Mouse (Mus musculus): ENCODE results near the gene Slc12a9. TPM values are rescaled to one million over a fixed set of nuclear protein-coding genes. Genes with fewer than 3 reads are reported as not detected.

Slc12a9 gene
- total and polyA plus RNA-seq, 3 experiments, result 3.0 to 11.1 (median 7.9) TPM

GRCm38 (mm10) chr5:137346388-137346787 is 13.0 kb upstream of the Slc12a9 start:
- dilution Hi-C loops (cut with MboI; ENCODE audit: extremely low pct_ligation_motif_present, extremely low pct_unique_long_range_greater_than_20kb, low sequenced_read_pairs) (no loop called here), in situ Hi-C loops (cut with MboI; ENCODE audit: low pct_ligation_motif_present, low pct_unique_long_range_greater_than_20kb, low sequenced_read_pairs) (no loop called here)
- Histone ChIP-seq H3K27ac (ENCODE audit: insufficient read depth, low read depth) (no peak overlapping the region), H3K36me3 (replicated peaks in 1 of 2; ENCODE audit: control insufficient read depth in 1 of 2, insufficient read depth in 1 of 2, low read length in 1 of 2) (no peaks in the 10 kb centered on the region), H3K9ac (ENCODE audit: insufficient read depth, low read depth) (no peak overlapping the region), H3K4me3 (replicated peaks in 1 of 3; ENCODE audit: low read depth in 2 of 3, low read length in 2 of 3, poor library complexity in 1 of 3) (no peak overlapping the region), H3K79me2 (replicated peaks; ENCODE audit: control insufficient read depth, extremely low read depth, insufficient read depth, poor library complexity, severe bottlenecking) (no peaks in the 10 kb centered on the region), H3K4me2 (ENCODE audit: insufficient read depth, low read depth, poor library complexity, severe bottlenecking) (no peak overlapping the region), H3K27me3 (replicated peaks) (peaks cover 29% of the 10 kb centered on the region), H3K9me3 (replicated peaks; ENCODE audit: low read length) (peaks cover 6% of the 10 kb centered on the region), H3K4me1 (ENCODE audit: control insufficient read depth in 1 of 2, insufficient read depth in 2 of 2) (peaks cover 4 to 37% of the 10 kb centered on the region in 2 experiments; a peak in 2 of 4 replicates)
- TF ChIP-seq NELFE (IDR thresholded peaks at IDR 0.05; ENCODE audit: low read depth, low read length), result no peak
- TF ChIP-seq TBP (conservative IDR thresholded peaks at IDR 0.05; ENCODE audit: low read depth, low read length), result no peak
- TF ChIP-seq BHLHE40 (IDR thresholded peaks at IDR 0.05; ENCODE audit: low read depth, low read length), result no peak
- no peak for TF ChIP-seq GABPA (IDR thresholded peaks at IDR 0.05; ENCODE audit: insufficient replicate concordance, low read depth, low read length)
- no peak for TF ChIP-seq HCFC1 (IDR thresholded peaks at IDR 0.05; ENCODE audit: low read depth, low read length)
- no peak for TF ChIP-seq ZNF384 (IDR thresholded peaks at IDR 0.05; ENCODE audit: low read depth, low read length)
- TF ChIP-seq ZMIZ1 (IDR thresholded peaks at IDR 0.05; ENCODE audit: low read depth, low read length), result no peak
- no peak for TF ChIP-seq ETS1 (conservative IDR thresholded peaks at IDR 0.05; ENCODE audit: low read depth, low read length)
- TF ChIP-seq RAD21 (IDR thresholded peaks at IDR 0.05; ENCODE audit: low read depth, low read length), result no peak
- no peak for TF ChIP-seq KAT2A (IDR thresholded peaks at IDR 0.05; ENCODE audit: insufficient replicate concordance, low read length)
- no peak for TF ChIP-seq ELF1 (IDR thresholded peaks at IDR 0.05; ENCODE audit: low read depth, low read length)
- no peak for TF ChIP-seq SIN3A (IDR thresholded peaks at IDR 0.05; ENCODE audit: low read length)
- TF ChIP-seq MAX (IDR thresholded peaks at IDR 0.05; ENCODE audit: low read length), result no peak
- TF ChIP-seq IRF4 (IDR thresholded peaks at IDR 0.05; ENCODE audit: low read depth, low read length), result no peak
- TF ChIP-seq ZKSCAN1 (IDR thresholded peaks at IDR 0.05; ENCODE audit: borderline replicate concordance, low read depth, low read length), result no peak
- TF ChIP-seq MEF2A (IDR thresholded peaks at IDR 0.05; ENCODE audit: borderline replicate concordance, low read depth, low read length), result no peak
- no peak for TF ChIP-seq ZC3H11A (IDR thresholded peaks at IDR 0.05; ENCODE audit: low read depth, low read length)
- no peak for TF ChIP-seq PAX5 (IDR thresholded peaks at IDR 0.05; ENCODE audit: low read length)
- no peak for TF ChIP-seq POLR2AphosphoS2 (IDR thresholded peaks at IDR 0.05; ENCODE audit: low read depth, low read length)
- DNase-seq (ENCODE audit: extremely low read depth), result no peak

GRCm38 (mm10) chr5:137345821-137346220 is 12.4 kb upstream of the Slc12a9 start:
- Histone ChIP-seq H3K4me1 (ENCODE audit: control insufficient read depth in 1 of 2, insufficient read depth in 2 of 2) (peaks cover 4 to 37% of the 10 kb centered on the region in 2 experiments; a peak in 2 of 4 replicates), H3K9me3 (replicated peaks; ENCODE audit: low read length) (peaks cover 6% of the 10 kb centered on the region), H3K79me2 (replicated peaks; ENCODE audit: control insufficient read depth, extremely low read depth, insufficient read depth, poor library complexity, severe bottlenecking) (no peaks in the 10 kb centered on the region), H3K27ac (ENCODE audit: insufficient read depth, low read depth) (no peak overlapping the region), H3K9ac (ENCODE audit: insufficient read depth, low read depth) (no peak overlapping the region), H3K27me3 (replicated peaks) (peaks cover 26% of the 10 kb centered on the region), H3K36me3 (replicated peaks in 1 of 2; ENCODE audit: control insufficient read depth in 1 of 2, insufficient read depth in 1 of 2, low read length in 1 of 2) (no peaks in the 10 kb centered on the region), H3K4me2 (ENCODE audit: insufficient read depth, low read depth, poor library complexity, severe bottlenecking) (peak overlapping the region; percentile 24; the same call in 1 of the 2 replicates), H3K4me3 (replicated peaks in 1 of 3; ENCODE audit: low read depth in 2 of 3, low read length in 2 of 3, poor library complexity in 1 of 3) (no peak overlapping the region)
- DNase-seq (ENCODE audit: extremely low read depth), result peak; percentile 7
- in situ Hi-C loops (cut with MboI; ENCODE audit: low pct_ligation_motif_present, low pct_unique_long_range_greater_than_20kb, low sequenced_read_pairs) (no loop called here), dilution Hi-C loops (cut with MboI; ENCODE audit: extremely low pct_ligation_motif_present, extremely low pct_unique_long_range_greater_than_20kb, low sequenced_read_pairs) (no loop called here)
- TF ChIP-seq MAX (IDR thresholded peaks at IDR 0.05; ENCODE audit: low read length), result no peak
- TF ChIP-seq UBTF (IDR thresholded peaks at IDR 0.05; ENCODE audit: low read depth, low read length), result no peak
- TF ChIP-seq ZNF384 (IDR thresholded peaks at IDR 0.05; ENCODE audit: low read depth, low read length), result no peak
- no peak for TF ChIP-seq ETS1 (conservative IDR thresholded peaks at IDR 0.05; ENCODE audit: low read depth, low read length)
- TF ChIP-seq POLR2A (IDR thresholded peaks at IDR 0.05; ENCODE audit: low read depth, low read length), result no peak
- TF ChIP-seq POLR2AphosphoS2 (IDR thresholded peaks at IDR 0.05; ENCODE audit: low read depth, low read length), result no peak
- TF ChIP-seq CHD2 (IDR thresholded peaks at IDR 0.05; ENCODE audit: low read length), result no peak
- no peak for TF ChIP-seq ZC3H11A (IDR thresholded peaks at IDR 0.05; ENCODE audit: low read depth, low read length)
- TF ChIP-seq EP300 (IDR thresholded peaks at IDR 0.05; ENCODE audit: low read length), result no peak
- no peak for TF ChIP-seq NELFE (IDR thresholded peaks at IDR 0.05; ENCODE audit: low read depth, low read length)
- no peak for TF ChIP-seq NRF1 (IDR thresholded peaks at IDR 0.05; ENCODE audit: low read depth, low read length)
- TF ChIP-seq PAX5 (IDR thresholded peaks at IDR 0.05; ENCODE audit: low read length), result no peak
